Mouse (Mus musculus) thymus, adult 2 months (tissue): ENCODE measurements at regions not wholly inside any gene's neighbourhood (a gene's known extent, or its start where the extent isn't known, plus 50 kb on each side); places are given as distances from the start of the nearest gene placed in this dataset.

ENCODE experiments used
- CTCF ChIP-seq: fragments of 200-500 bp; IDR thresholded peaks from 2 replicates; pipeline ENCODE4 v1.5.1; 2012; ENCODE audit warnings: mild to moderate bottlenecking, control low read depth, low read length, moderate library complexity, borderline replicate concordance; ENCODE audit not compliant: control insufficient read depth, poor library complexity, insufficient read depth; ENCODE audit errors: extremely low read depth
- POLR2A ChIP-seq: fragments of 200-500 bp; IDR thresholded peaks from 2 replicates; pipeline ENCODE4 v1.6.1; 2012; ENCODE audit warnings: mild to moderate bottlenecking, low read length, control low read depth, moderate library complexity; ENCODE audit not compliant: control insufficient read depth, poor library complexity, insufficient read depth; ENCODE audit errors: extremely low read depth

DNA sequence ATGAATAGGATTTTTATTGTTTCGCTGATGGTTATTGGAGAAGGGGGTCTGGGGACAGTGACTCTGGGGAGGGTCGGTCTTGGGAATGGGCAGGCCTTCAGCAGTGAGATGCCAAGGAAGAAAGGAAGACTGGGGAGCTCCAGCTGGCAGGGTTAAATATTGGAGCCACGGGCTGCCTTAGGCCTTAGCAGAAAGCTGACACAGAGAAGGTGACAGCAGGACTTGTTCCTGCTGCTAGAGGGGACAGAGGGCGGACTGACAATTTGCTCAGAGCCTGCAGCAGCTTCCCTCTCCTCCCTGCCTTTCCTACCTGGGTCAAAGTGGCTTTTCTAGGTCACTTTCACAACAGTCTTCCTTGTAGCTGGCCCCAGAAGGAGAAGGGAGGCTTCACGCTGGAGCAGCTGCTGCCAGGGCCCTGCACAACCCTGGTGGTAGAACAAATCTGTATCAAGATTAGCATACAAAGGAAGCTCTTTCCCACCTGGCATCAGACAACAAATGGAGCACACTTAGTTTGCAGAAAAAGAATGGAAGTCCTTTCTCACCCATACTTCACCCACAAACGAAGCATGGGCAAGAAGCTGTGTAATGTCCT is 130.2 kb downstream of the Gadd45g start:
- TF ChIP-seq CTCF (no peak), POLR2A (no peak)
